Mouse (Mus musculus): ENCODE measurements around the gene Lgals9.

GRCm38 (mm10) chr11:78986311-78987002 lies 1.7 kb upstream of the Lgals9 start:
- TF ChIP-seq POLR2A (IDR thresholded peaks at IDR 0.05; ENCODE audit: low read depth, low read length) = no peak
- TF ChIP-seq CTCF (IDR thresholded peaks at IDR 0.05; ENCODE audit: extremely low read depth, insufficient read length, insufficient replicate concordance, low read depth, low read length) = no peak

All from small intestine, adult 2 months (tissue).